ENCODE assay signal across 18 mouse cellular contexts in genomic region chr9:117234065-117234725, GRCm38 (mm10).
DNase-seq lines count a peak whose midpoint lies in the region; ATAC-seq and TF ChIP-seq lines count a peak whose summit lies in the region.
"Had no signal": no experiment of that assay in that cellular context is flagged by ENCODE, and none has a peak within 500 bp of the region (broad histone marks: within the 10 kb centered on the region; RNA-seq: fewer than 3 reads in every experiment).

No protein-coding gene starts in this region.

- H3K4me3 ChIP-seq in lung, embryonic 15.5 days = no peak overlapping the region
- H3K4me3 ChIP-seq in lung, postnatal 0 days (ENCODE audit: low read depth, low read length) = no peak overlapping the region
- H3K4me3 ChIP-seq: embryonic facial prominence, embryonic 10.5 days; embryonic facial prominence, embryonic 12.5 days; forebrain, embryonic 13.5 days; forebrain, embryonic 15.5 days had no signal

- H3K27me3 ChIP-seq in lung, embryonic 15.5 days = no peaks in the 10 kb centered on the region
- no peaks in the 10 kb centered on the region for H3K27me3 ChIP-seq in lung, postnatal 0 days (replicated peaks; ENCODE audit: insufficient read depth, low read length)
- H3K27me3 ChIP-seq: embryonic facial prominence, embryonic 12.5 days; forebrain, embryonic 13.5 days; forebrain, embryonic 15.5 days had no signal

- no peak overlapping the region for H3K9ac ChIP-seq in lung, embryonic 15.5 days
- H3K9ac ChIP-seq in lung, postnatal 0 days (replicated peaks; ENCODE audit: low read depth) = no peak overlapping the region
- H3K9ac ChIP-seq: embryonic facial prominence, embryonic 12.5 days; forebrain, embryonic 13.5 days; forebrain, embryonic 15.5 days had no signal

- 85% methylated on average over 5 of the region's 5 CpGs for WGBS in lung, embryonic 15.5 days
- 76% methylated on average over 5 of the region's 5 CpGs for WGBS in lung, postnatal 0 days

- ATAC-seq in lung, embryonic 15.5 days (ENCODE audit: borderline replicate concordance, extremely low read depth, low FRiP score, low TSS enrichment) = no peak
- peak; percentile 80 for ATAC-seq in lung, postnatal 0 days
- ATAC-seq: forebrain, embryonic 13.5 days; forebrain, embryonic 15.5 days had no signal

- no peaks in the 10 kb centered on the region for H3K9me3 ChIP-seq in lung, embryonic 15.5 days
- H3K9me3 ChIP-seq in lung, postnatal 0 days (ENCODE audit: low read length) = no peaks in the 10 kb centered on the region
- H3K9me3 ChIP-seq: embryonic facial prominence, embryonic 10.5 days; embryonic facial prominence, embryonic 12.5 days; forebrain, embryonic 13.5 days; forebrain, embryonic 15.5 days had no signal

- H3K4me1 ChIP-seq in lung, embryonic 15.5 days = peaks cover 30% of the 10 kb centered on the region
- H3K4me1 ChIP-seq in lung, postnatal 0 days (ENCODE audit: insufficient read depth, low read depth, low read length) = peaks cover 14% of the 10 kb centered on the region; the same call in 1 of the 2 replicates
- H3K4me1 ChIP-seq: forebrain, embryonic 13.5 days; forebrain, embryonic 15.5 days had no signal

- TF ChIP-seq EP300 in lung, postnatal 0 days (IDR thresholded peaks at IDR 0.05) = no peak; the same call in 1 of the 2 replicates

- peaks cover 11% of the 10 kb centered on the region; the same call in 1 of the 2 replicates for H3K36me3 ChIP-seq in lung, embryonic 15.5 days
- H3K36me3 ChIP-seq in lung, postnatal 0 days (ENCODE audit: insufficient read depth, low read length) = no peaks in the 10 kb centered on the region
- H3K36me3 ChIP-seq: forebrain, embryonic 15.5 days had no signal

- 0 out of 2 replicates have a peak overlapping the region, but pooled peaks have one; percentile 10 for H3K27ac ChIP-seq in lung, embryonic 15.5 days
- H3K27ac ChIP-seq in lung, postnatal 0 days (ENCODE audit: low read length) = peak overlapping the region; percentile 64
- H3K27ac ChIP-seq: embryonic facial prominence, embryonic 10.5 days; embryonic facial prominence, embryonic 12.5 days; forebrain, embryonic 13.5 days; forebrain, embryonic 15.5 days had no signal

- no peak for TF ChIP-seq CTCF in lung, postnatal 0 days (IDR thresholded peaks at IDR 0.05)

- no peak for DNase-seq in lung, postnatal 14 days
- DNase-seq in lung, postnatal 0 days (ENCODE audit: low spot score) = peak; percentile 84
- DNase-seq in lung, postnatal 10 days = no peak
- peak; percentile 60 for DNase-seq in lung, postnatal 36 days
- DNase-seq in c-Kit-positive CD71-positive TER-119-positive erythroid progenitor cells, embryonic 14.5 days (ENCODE audit: low spot score) = no peak
- DNase-seq: adrenal gland, adult 2 months; adrenal gland, postnatal 10 days; adrenal gland, postnatal 25 days; cerebellum, adult 11-12 months; cerebellum, adult 2 months; cerebellum, adult 9-10 months; cerebellum, postnatal 10 days; cerebellum, postnatal 25 days had no signal

- H3K4me2 ChIP-seq in lung, embryonic 15.5 days = no peak overlapping the region
- peak overlapping the region; percentile 33; the same call in 1 of the 2 replicates for H3K4me2 ChIP-seq in lung, postnatal 0 days (replicated peaks; ENCODE audit: low read depth, low read length)
- H3K4me2 ChIP-seq: embryonic facial prominence, embryonic 12.5 days; forebrain, embryonic 13.5 days; forebrain, embryonic 15.5 days had no signal

Comparison
In these comparisons a context has a peak if more than half of its experiments do, and no peak if none do; other contexts are left out.
1. DNase-seq: peak in lung, postnatal 0 days (single experiment) and lung, postnatal 36 days (single experiment); none in lung, postnatal 14 days (single experiment), lung, postnatal 10 days (single experiment) and c-Kit-positive CD71-positive TER-119-positive erythroid progenitor cells, embryonic 14.5 days (single experiment).